Mouse (Mus musculus): Measurements from ENCODE around the gene Klhdc3. TPM values are rescaled to one million over a fixed set of nuclear protein-coding genes. Genes with fewer than 3 reads are reported as not detected.

The Klhdc3 gene
- polyA plus RNA-seq, 1 experiment from 2014 or later = 133 TPM

- 14% methylated on average over 15 of the region's 15 CpGs for WGBS
- no peaks in the 10 kb centered on the region for H3K27me3 ChIP-seq
- peaks cover 51% of the 10 kb centered on the region for H3K36me3 ChIP-seq
- ATAC-seq (ENCODE audit: insufficient number of reproducible peaks, insufficient read depth, low FRiP score, low TSS enrichment, low read depth) = peak; percentile 21; the same call in 1 of the 2 replicates
- no peak overlapping the region for H3K27ac ChIP-seq
- peak overlapping the region; percentile 41 for H3K9ac ChIP-seq
- no peaks in the 10 kb centered on the region for H3K9me3 ChIP-seq
- peaks cover 10% of the 10 kb centered on the region for H3K4me1 ChIP-seq
- peak overlapping the region; percentile 17 for H3K4me3 ChIP-seq
- peak overlapping the region; percentile 49 for H3K4me2 ChIP-seq
These were observed 43.7 kb downstream of the Klhdc3 start for GRCm38 (mm10) chr17:46636831-46637523.

DNA sequence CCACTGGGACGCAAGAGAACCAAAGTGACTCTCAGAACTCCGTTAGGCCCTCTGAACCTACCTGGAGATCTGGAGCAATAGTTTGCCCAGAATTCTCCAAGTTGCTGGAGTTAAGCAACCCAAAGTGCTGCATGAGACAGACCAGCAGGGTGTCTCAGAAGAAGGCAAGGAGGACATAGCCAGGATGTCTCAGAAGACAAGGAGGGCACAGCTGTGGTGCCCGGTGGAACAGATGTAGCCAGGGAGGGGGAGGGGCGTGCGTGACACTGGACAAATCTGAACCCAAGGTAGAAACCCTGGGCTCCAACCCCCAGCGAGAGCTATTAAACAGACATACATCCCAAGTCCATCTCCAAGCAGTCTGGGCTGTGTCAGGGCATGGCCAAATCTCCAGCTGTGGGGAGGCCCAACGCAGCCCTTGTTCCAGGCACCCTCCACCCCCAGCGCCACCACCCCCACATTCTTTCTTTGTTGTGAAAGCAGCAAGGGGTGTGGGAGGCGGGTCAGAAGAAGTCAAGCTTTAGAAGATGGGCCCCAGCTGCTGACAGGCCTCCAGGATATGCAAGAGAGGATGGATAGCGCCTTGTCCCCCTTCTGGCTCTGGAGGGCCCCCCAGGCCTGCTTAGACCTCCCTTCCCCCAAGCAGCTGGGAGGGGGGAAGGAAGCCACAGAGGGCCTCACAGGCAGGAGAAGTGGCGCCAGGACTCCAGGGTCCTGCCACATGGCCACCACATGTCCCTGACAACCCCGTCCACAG is 50.9 kb downstream of the Klhdc3 start:
- WGBS = 7% methylated on average over 12 of the region's 12 CpGs
- H3K27me3 ChIP-seq = no peaks in the 10 kb centered on the region
- ATAC-seq (ENCODE audit: insufficient number of reproducible peaks, insufficient read depth, low FRiP score, low TSS enrichment, low read depth) = peak; percentile 56
- peak overlapping the region; percentile 97 for H3K27ac ChIP-seq
- H3K9me3 ChIP-seq = no peaks in the 10 kb centered on the region
- peak overlapping the region; percentile 99 for H3K9ac ChIP-seq
- peak overlapping the region; percentile 98 for H3K4me3 ChIP-seq
- H3K4me1 ChIP-seq = peaks cover 56% of the 10 kb centered on the region
- peaks cover 18% of the 10 kb centered on the region for H3K36me3 ChIP-seq
- peak overlapping the region; percentile 80 for H3K4me2 ChIP-seq

GRCm38 (mm10) chr17:46628791-46629684 is 51.7 kb downstream of the Klhdc3 start, which contains the start of gene Ptk7:
Gene Ptk7, minus strand, starts transcription at chr17:46629504.
- peaks cover 64% of the 10 kb centered on the region for H3K4me1 ChIP-seq
- H3K4me3 ChIP-seq = peak within 1 kb of the TSS; percentile 98
- peak within 1 kb of the TSS; percentile 97 for H3K27ac ChIP-seq
- no peaks in the 10 kb centered on the region for H3K9me3 ChIP-seq
- H3K36me3 ChIP-seq = peaks cover 17% of the 10 kb centered on the region
- under 1% methylated on average over 74 of the region's 90 CpGs for WGBS
- peak within 1 kb of the TSS; percentile 99 for H3K9ac ChIP-seq
- no peaks in the 10 kb centered on the region for H3K27me3 ChIP-seq
- peak within 1 kb of the TSS; percentile 80 for H3K4me2 ChIP-seq
- ATAC-seq (ENCODE audit: insufficient number of reproducible peaks, insufficient read depth, low FRiP score, low TSS enrichment, low read depth) = peak; percentile 69

DNA sequence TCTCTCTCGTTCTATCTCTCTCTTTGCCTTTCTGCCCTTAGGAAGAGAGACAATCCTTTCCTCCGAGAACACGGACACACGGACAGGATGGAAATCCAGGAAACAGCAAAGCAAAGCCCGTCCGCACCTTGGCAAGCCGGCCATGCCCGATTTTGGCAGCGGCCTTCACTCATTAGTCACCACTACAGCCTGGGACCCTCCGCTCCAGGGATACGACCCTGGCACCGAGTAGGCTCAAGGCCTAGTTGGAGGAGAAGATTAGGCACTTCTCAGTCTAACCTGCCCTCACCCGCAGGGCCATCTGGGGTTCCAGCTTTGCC is 52.3 kb downstream of the Klhdc3 start:
- H3K9ac ChIP-seq = peak overlapping the region; percentile 99
- no peaks in the 10 kb centered on the region for H3K9me3 ChIP-seq
- ATAC-seq (ENCODE audit: insufficient number of reproducible peaks, insufficient read depth, low FRiP score, low TSS enrichment, low read depth) = no peak
- peaks cover 70% of the 10 kb centered on the region for H3K4me1 ChIP-seq
- H3K27me3 ChIP-seq = no peaks in the 10 kb centered on the region
- peak overlapping the region; percentile 97 for H3K27ac ChIP-seq
- H3K4me2 ChIP-seq = peak overlapping the region; percentile 80
- peak overlapping the region; percentile 98 for H3K4me3 ChIP-seq
- peaks cover 17% of the 10 kb centered on the region for H3K36me3 ChIP-seq
- under 1% methylated on average over 13 of the region's 13 CpGs for WGBS

DNA sequence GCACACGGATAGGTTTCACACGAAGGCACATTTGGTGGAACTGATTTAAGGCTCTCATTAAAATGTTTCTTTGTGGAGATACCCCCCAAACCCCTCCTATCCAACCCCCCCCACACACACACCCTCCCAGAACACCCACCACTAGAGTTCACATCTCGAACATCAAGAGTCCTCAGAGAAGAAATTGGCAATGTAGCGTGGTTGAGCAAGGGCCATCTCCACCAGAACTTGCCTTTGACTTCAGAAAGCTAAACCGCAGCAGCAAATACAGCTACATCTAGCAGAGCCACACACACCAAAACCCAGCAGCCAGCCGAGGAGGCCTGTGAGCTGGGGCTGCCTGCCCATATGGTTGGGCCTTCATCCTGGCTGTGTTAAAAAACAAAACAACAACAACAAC is 53.3 kb downstream of the Klhdc3 start:
- ATAC-seq (ENCODE audit: insufficient number of reproducible peaks, insufficient read depth, low FRiP score, low TSS enrichment, low read depth) = no peak
- peak overlapping the region; percentile 99 for H3K9ac ChIP-seq
- peaks cover 11% of the 10 kb centered on the region for H3K36me3 ChIP-seq
- H3K27me3 ChIP-seq = no peaks in the 10 kb centered on the region
- peak overlapping the region; percentile 98 for H3K4me3 ChIP-seq
- H3K4me1 ChIP-seq = peaks cover 80% of the 10 kb centered on the region
- H3K27ac ChIP-seq = peak overlapping the region; percentile 97
- peak overlapping the region; percentile 80 for H3K4me2 ChIP-seq
- H3K9me3 ChIP-seq = no peaks in the 10 kb centered on the region
- 43% methylated on average over 6 of the region's 6 CpGs for WGBS

GRCm38 (mm10) chr17:46624598-46624997 is 56.1 kb downstream of the Klhdc3 start:
- H3K36me3 ChIP-seq = no peaks in the 10 kb centered on the region
- H3K9ac ChIP-seq = peak overlapping the region; percentile 65
- H3K9me3 ChIP-seq = no peaks in the 10 kb centered on the region
- no peaks in the 10 kb centered on the region for H3K27me3 ChIP-seq
- H3K4me1 ChIP-seq = peaks cover 85% of the 10 kb centered on the region
- H3K4me3 ChIP-seq = peak overlapping the region; percentile 29
- WGBS = 50% methylated on average over 12 of the region's 12 CpGs
- H3K27ac ChIP-seq = peak overlapping the region; percentile 99
- no peak for ATAC-seq (ENCODE audit: insufficient number of reproducible peaks, insufficient read depth, low FRiP score, low TSS enrichment, low read depth)
- H3K4me2 ChIP-seq = peak overlapping the region; percentile 80

Other genes with a start within 250 kb of the Klhdc3 start
- gene Slc22a7, start 242.5 kb downstream of the Klhdc3 start, polyA plus RNA-seq (2015; fragmentation: Nextera tagmentation; extraction: Ambion mirVana) = not detected in 2 replicates
- gene Ttbk1, start 193.2 kb downstream of the Klhdc3 start, polyA plus RNA-seq (2015; fragmentation: Nextera tagmentation; extraction: Ambion mirVana) = 0.14 and 0.27 TPM in 2 replicates
- gene Dnph1, start 184.2 kb downstream of the Klhdc3 start, polyA plus RNA-seq (2015; fragmentation: Nextera tagmentation; extraction: Ambion mirVana) = 60.8 and 63.5 TPM in 2 replicates
- 10.7 and 11.4 TPM in 2 replicates for gene Cul9, start 134.5 kb downstream of the Klhdc3 start, polyA plus RNA-seq (2015; fragmentation: Nextera tagmentation; extraction: Ambion mirVana)
- 6.3 and 8.9 TPM in 2 replicates for gene Srf, start 124.7 kb downstream of the Klhdc3 start, polyA plus RNA-seq (2015; fragmentation: Nextera tagmentation; extraction: Ambion mirVana)
- 148 and 149 TPM in 2 replicates for gene Ptk7, start 51.4 kb downstream of the Klhdc3 start, polyA plus RNA-seq (2015; fragmentation: Nextera tagmentation; extraction: Ambion mirVana)
- 21.8 and 26.3 TPM in 2 replicates for gene Klc4, start 34.9 kb downstream of the Klhdc3 start, polyA plus RNA-seq (2015; fragmentation: Nextera tagmentation; extraction: Ambion mirVana)
- gene Mrpl2, start 34.7 kb downstream of the Klhdc3 start, polyA plus RNA-seq (2015; fragmentation: Nextera tagmentation; extraction: Ambion mirVana) = 92.7 and 95.4 TPM in 2 replicates
- gene Cul7, start 30.6 kb downstream of the Klhdc3 start, polyA plus RNA-seq (2015; fragmentation: Nextera tagmentation; extraction: Ambion mirVana) = 57.4 and 64.1 TPM in 2 replicates
- gene Rrp36, start 6.6 kb downstream of the Klhdc3 start, polyA plus RNA-seq (2015; fragmentation: Nextera tagmentation; extraction: Ambion mirVana) = 72.3 and 75.6 TPM in 2 replicates
- gene Mea1, start 2.1 kb downstream of the Klhdc3 start, polyA plus RNA-seq (2015; fragmentation: Nextera tagmentation; extraction: Ambion mirVana) = 160 and 176 TPM in 2 replicates
- 85.8 and 100 TPM in 2 replicates for gene Ppp2r5d, start 24.2 kb upstream of the Klhdc3 start, polyA plus RNA-seq (2015; fragmentation: Nextera tagmentation; extraction: Ambion mirVana)
- gene Pex6, start 30.5 kb upstream of the Klhdc3 start, polyA plus RNA-seq (2015; fragmentation: Nextera tagmentation; extraction: Ambion mirVana) = 27.9 and 32.4 TPM in 2 replicates
- 0.34 and 1.8 TPM in 2 replicates for gene Gnmt, start 48.3 kb upstream of the Klhdc3 start, polyA plus RNA-seq (2015; fragmentation: Nextera tagmentation; extraction: Ambion mirVana)
- gene Cnpy3, start 71.3 kb upstream of the Klhdc3 start, polyA plus RNA-seq (2015; fragmentation: Nextera tagmentation; extraction: Ambion mirVana) = 65.5 and 67.0 TPM in 2 replicates
- gene Ptcra, start 82.8 kb upstream of the Klhdc3 start, polyA plus RNA-seq (2015; fragmentation: Nextera tagmentation; extraction: Ambion mirVana) = 0.53 TPM in 1 of 2 replicates, not detected in the other
- gene 2310039H08Rik, start 91.7 kb upstream of the Klhdc3 start, polyA plus RNA-seq (2015; fragmentation: Nextera tagmentation; extraction: Ambion mirVana) = 69.8 and 78.6 TPM in 2 replicates
- gene Rpl7l1, start 101.8 kb upstream of the Klhdc3 start, polyA plus RNA-seq (2015; fragmentation: Nextera tagmentation; extraction: Ambion mirVana) = 172 and 178 TPM in 2 replicates
- gene Bicral, start 177.6 kb upstream of the Klhdc3 start, polyA plus RNA-seq (2015; fragmentation: Nextera tagmentation; extraction: Ambion mirVana) = 4.4 and 5.0 TPM in 2 replicates
- 58.5 and 63.3 TPM in 2 replicates for gene Tbcc, start 209.8 kb upstream of the Klhdc3 start, polyA plus RNA-seq (2015; fragmentation: Nextera tagmentation; extraction: Ambion mirVana)
- not detected in 2 replicates for gene Prph2, start 229.5 kb upstream of the Klhdc3 start, polyA plus RNA-seq (2015; fragmentation: Nextera tagmentation; extraction: Ambion mirVana)